Mouse (Mus musculus) v-Abl transformed pro-B cells (cell line): Measurements from ENCODE around the gene Ntrk3.

Experiments
- in situ Hi-C, 2 experiments: fragments of 400-800 bp; cut with MboI; formaldehyde crosslinking; loops; one replicate each; pipeline ENCODE4 v1.15.1; 2025; ENCODE audit not compliant: unreplicated experiment in 2 of 2

Gene Ntrk3

GRCm38 (mm10) chr7:78269506-78270250 lies 468.1 kb downstream of the Ntrk3 start:
- in situ Hi-C loops, result no loop called here

DNA sequence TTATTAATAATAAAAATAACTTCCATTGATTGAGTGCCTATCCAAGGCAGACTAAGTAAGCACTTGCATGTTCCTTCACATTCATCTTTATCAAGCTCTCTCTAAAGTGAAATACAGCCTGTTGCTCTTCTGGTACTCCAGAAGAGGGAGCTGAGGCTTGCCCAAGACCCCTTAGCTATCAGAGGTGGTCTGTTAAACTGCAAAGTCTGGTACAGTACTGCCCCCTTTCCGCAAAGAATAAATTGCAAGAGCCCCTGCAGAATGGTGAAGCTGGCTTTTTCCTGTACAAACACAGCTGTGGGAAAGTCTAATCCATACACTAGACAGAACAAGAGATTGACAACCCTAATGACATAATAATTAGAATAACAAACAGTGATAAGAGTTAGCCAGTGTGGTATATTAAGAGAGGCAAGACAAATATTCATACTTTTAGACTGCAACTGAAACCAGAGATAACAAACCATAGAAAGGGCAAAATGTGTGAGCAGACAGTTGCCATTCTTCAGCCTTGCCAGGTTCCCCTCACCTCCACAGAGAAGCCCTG lies 470.3 kb downstream of the Ntrk3 start:
- in situ Hi-C loops, result no loop called here

DNA sequence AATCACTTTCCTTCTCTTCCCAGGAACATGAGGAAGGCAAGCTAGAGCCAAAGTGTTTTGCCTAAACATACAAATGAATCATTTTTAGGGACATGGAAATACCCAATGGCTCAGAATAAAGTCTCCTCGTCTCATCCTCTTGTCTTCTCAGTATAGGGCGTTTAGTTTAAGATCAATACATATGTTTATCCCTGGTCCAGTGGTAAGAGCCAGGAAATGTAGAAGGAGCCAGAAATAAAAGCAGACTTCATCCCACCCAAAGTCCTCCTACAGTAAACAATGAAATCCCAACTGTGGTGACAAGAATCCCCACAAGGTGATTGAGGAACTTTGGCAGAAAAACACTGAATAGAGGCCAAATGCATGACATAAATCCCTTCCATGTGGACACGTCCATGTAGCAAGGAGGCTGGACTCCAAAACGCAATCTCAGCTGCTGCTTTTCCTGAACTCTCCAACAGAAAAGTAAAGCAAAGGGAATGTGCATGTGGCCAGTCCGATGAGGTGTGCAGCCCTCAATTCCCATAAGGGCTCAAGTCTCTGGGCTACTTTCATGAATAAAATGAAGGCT lies 473.3 kb downstream of the Ntrk3 start:
- in situ Hi-C loops, result no loop called here

- in situ Hi-C loops, result no loop called here
These were observed 476.2 kb downstream of the Ntrk3 start for GRCm38 (mm10) chr7:78261420-78262125.

DNA sequence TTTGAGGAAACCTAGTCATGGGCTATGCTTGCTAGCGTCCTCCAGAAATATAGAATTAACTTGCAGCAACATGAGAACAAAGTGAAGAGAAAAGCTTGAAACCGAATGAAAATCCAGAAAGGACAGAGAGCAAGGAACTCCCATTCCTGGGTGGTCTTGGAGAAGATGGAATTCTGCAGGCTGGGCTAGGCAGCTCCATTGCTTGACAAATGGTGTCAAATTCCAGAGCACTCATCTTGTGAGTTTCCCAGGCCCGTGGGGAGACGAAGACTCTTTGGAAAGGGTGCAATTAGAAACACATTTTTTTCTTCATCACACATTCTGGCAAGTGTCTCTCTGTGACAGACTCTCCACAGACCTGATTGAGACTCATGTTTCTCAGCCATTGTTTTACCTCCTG lies 479.7 kb downstream of the Ntrk3 start:
- in situ Hi-C loops, result no loop called here

DNA sequence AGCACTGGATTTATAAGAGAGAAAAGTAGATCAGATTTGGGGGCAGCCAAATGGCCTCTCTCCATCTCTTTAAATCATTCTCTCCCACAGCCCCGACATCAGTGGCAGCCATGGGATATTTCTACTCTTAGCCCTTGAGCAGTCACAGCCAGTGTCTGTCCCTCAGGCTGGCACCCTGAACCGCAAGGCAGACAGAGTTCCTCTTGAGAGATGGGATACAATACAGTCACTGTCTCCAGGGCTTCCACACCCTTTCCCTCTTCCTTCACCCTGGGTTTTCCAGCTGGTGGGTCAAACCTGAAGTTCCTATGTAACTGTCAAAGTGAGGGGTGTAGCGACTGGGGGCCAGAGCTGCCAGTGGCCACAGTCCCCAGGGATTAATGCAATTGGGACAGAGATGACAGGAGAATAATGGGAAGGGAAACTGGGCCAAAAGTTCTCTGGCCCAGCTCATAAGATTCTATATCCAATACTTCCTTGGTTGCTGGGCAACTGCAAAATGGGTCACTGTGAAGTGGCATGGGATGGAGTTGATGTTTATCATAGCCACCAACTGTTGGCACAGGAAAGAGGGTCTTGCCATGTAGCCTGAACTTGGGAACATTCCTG lies 483.9 kb downstream of the Ntrk3 start:
- in situ Hi-C loops, result no loop called here

DNA sequence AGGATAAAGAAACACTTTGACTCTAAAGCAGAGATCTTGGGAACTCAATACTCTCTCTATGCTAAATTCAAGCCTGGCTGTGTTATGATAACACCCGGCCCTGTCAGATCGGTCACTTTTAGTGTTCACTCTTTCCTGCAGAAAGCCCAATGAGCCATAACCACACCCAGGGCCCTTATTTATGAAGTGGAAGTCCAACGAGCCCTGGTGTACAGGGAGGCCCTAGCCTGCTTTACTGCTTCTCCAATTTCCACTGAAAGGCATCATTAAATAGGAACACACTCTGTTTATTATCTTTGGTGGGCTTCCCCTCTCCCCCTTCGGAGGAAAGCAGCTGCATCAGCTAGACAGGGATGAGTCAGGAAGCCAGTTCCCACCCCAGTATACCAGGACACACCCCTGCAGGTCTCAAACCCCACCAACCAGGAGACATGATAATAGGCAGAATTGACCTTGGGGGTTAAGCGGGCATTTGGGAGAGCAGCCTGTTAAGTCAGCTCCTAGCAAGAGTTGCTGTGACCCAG lies 489.6 kb downstream of the Ntrk3 start:
- in situ Hi-C loops, result no loop called here

- in situ Hi-C loops, result no loop called here
These were observed 498.8 kb downstream of the Ntrk3 start for GRCm38 (mm10) chr7:78239012-78239411.

DNA sequence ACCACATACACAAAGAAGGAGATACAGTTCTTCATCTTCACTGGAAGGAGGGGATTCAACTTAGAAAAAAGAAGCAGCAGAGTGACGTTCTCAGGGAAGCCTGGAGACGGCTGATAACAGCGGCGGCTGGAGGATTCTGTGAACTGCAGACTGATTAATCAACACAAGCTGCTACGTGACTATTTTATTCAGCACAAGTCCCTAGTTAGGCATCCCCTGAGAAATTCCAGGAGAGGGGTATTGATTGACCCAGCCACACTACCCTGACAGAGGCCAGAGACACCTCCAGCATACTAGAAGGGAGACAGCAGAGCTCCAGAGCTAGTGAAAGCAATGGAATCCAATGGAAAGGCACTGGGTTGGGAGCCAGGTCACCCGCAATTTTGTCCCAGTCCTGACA lies 516.1 kb downstream of the Ntrk3 start:
- in situ Hi-C loops, result no loop called here

GRCm38 (mm10) chr7:78220949-78221348 lies 516.9 kb downstream of the Ntrk3 start:
- in situ Hi-C loops, result no loop called here

DNA sequence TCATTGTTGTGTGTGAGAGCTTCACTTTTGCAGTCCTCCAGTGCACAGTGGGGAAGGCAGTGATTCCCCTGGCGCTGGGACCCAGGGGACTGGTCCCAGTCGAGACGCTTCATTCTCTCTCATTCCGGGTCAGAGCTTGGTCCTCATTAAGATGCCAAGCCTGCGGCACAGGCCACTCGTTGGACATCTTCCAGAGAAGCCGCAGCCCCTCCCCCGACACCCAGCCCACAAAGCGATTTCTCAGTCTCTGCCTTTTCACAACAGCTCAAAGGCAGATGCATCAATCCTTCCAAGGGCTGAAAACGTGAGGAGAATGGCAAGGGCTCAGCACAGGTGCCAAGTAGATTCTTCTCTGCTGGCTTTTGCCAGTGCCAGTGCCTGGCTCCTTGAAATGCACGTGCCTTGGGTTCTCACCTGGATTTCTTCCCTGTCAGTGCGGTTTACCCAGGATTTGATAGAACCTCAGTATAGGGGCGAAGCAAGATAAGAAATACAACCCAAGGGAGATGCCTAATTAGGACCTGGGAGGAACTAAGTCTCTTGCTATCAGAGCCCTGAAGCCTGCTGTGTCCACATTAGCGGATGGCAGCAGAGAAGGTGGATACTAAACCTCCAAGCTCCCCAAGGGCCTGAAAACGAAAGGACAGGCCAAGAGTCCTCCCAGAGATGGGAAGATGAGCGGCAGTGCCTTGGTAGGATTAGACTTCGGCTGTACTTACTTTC lies 546.7 kb downstream of the Ntrk3 start:
- in situ Hi-C loops, result no loop called here

DNA sequence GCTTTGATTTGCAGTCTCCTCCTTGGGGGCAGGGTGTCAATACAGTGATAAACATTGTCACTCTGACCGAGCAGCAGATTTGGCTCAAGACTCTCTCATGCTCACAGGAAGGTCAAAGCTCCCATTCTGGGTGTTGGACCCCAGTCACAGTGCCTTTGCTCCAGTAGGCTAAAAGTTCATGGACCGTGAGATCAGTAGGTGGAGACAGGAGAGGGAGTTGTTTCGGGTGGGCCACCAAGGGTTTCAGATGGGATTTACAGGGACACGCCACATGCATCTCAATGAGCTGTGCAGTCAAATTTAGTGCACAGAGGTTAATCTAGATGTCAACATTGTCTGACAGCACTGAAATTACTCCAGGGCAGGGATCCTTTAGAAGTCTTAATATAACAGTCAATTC lies 552.2 kb downstream of the Ntrk3 start:
- in situ Hi-C loops, result no loop called here

DNA sequence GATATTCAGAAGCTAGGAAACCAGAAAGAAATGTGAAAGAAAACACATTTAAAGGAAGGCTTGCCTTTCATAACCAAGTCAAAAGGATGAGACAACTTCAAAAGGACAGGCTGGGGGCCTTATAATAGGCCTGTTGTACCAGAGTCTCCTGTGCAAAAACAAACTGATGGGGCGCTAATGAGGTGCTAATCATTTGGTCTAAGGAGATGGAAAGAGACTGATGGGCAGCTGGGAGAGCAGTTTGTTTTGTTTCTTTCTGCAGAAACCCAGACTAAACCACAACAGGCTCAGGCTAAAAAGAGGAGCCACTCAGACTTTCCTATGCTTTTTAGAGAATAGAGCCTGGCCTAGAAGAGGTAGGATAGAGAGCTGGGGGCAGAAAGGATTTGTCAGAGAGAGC lies 554.4 kb downstream of the Ntrk3 start:
- in situ Hi-C loops, result no loop called here

DNA sequence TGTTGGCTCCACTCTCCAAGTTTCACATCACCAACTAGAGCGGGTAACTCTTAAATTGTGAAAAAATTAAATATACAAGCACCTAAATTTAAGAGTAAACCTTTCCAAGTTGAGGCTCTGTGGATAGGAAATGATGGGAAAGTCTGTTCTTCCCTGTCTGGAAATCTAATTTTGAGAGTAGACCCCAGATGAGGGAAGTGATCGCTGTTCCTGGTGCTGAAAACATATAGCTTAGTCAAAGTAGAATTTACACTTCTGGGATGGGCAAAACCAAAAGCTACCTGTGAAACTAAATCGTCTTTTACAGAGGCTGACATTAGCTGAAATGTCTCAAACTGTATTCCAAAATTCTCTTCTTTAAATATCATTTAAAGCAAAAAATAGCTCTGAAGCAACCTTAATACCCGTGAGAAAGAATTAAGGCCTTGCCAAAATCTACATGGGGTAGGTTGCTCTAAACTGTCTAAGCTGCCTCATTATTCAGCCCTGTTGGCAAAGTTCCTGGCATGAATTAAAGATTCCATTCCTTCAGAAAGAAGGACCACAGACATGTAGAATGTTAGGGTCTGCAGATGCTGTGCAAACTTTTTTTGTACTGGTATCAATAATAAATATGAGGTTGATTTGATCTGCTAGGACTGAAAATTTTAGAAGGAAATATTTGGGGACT lies 557.7 kb downstream of the Ntrk3 start:
- in situ Hi-C loops, result no loop called here

- in situ Hi-C loops, result no loop called here
These were observed 565.4 kb downstream of the Ntrk3 start for GRCm38 (mm10) chr7:78172267-78172955.

- in situ Hi-C loops, result no loop called here
These were observed 572.3 kb downstream of the Ntrk3 start for GRCm38 (mm10) chr7:78165466-78165865.

GRCm38 (mm10) chr7:78157946-78158345 lies 579.9 kb downstream of the Ntrk3 start:
- in situ Hi-C loops, result no loop called here

GRCm38 (mm10) chr7:78145251-78145650 lies 592.6 kb downstream of the Ntrk3 start:
- in situ Hi-C loops, result no loop called here

GRCm38 (mm10) chr7:78144849-78145248 lies 593.0 kb downstream of the Ntrk3 start:
- in situ Hi-C loops, result no loop called here
